Mouse (Mus musculus) spleen, postnatal 14 days (tissue): ENCODE data around the gene Nrsn2.
"Not testable (repeated sequence)": the region's sequence is repeated elsewhere in the genome, so short reads cannot be mapped to it uniquely, and the experiment has no call there.

Source experiments
- DNase-seq, 2 experiments: peaks; one replicate each; pipeline ENCODE4 v3.0.0; 2021 to 2022; ENCODE audit warnings: low spot score in 2 of 2

Gene Nrsn2

GRCm38 (mm10) chr2:152384191-152384590, 7.8 kb upstream of the Nrsn2 start:
- DNase-seq, result no peak

- DNase-seq, result no peak
Observed at GRCm38 (mm10) chr2:152375652-152376344, 640 bp downstream of the Nrsn2 start.

- DNase-seq, result no peak
Observed at GRCm38 (mm10) chr2:152373547-152373946, 2.9 kb downstream of the Nrsn2 start.

- DNase-seq, result no peak
Observed at GRCm38 (mm10) chr2:152372661-152373060, 3.8 kb downstream of the Nrsn2 start.

- no peak for DNase-seq
Observed at GRCm38 (mm10) chr2:152372104-152372503, 4.3 kb downstream of the Nrsn2 start.

- DNase-seq, result peak in 1 of 2 experiments; percentile 35
Observed at GRCm38 (mm10) chr2:152368532-152369140, 7.8 kb downstream of the Nrsn2 start.

- DNase-seq, result no peak
Observed at GRCm38 (mm10) chr2:152367917-152368316, 8.5 kb downstream of the Nrsn2 start.

GRCm38 (mm10) chr2:152363245-152364147, 12.9 kb downstream of the Nrsn2 start:
- DNase-seq, result peak; percentile 36 to 56

GRCm38 (mm10) chr2:152361193-152361592, 15.2 kb downstream of the Nrsn2 start:
- no peak for DNase-seq

GRCm38 (mm10) chr2:152360271-152360775, 16.1 kb downstream of the Nrsn2 start:
- peak in 1 of 2 experiments; percentile 12 for DNase-seq

GRCm38 (mm10) chr2:152359616-152360015, 16.8 kb downstream of the Nrsn2 start:
- no peak for DNase-seq

GRCm38 (mm10) chr2:152358977-152359376, 17.5 kb downstream of the Nrsn2 start:
- DNase-seq, result not testable (repeated sequence)

GRCm38 (mm10) chr2:152357254-152357653, 19.2 kb downstream of the Nrsn2 start:
- DNase-seq, result no peak

- no peak for DNase-seq
Observed at GRCm38 (mm10) chr2:152349842-152350540, 26.4 kb downstream of the Nrsn2 start.

- DNase-seq, result no peak
Observed at GRCm38 (mm10) chr2:152349205-152349604, 27.2 kb downstream of the Nrsn2 start.

- no peak for DNase-seq
Observed at GRCm38 (mm10) chr2:152347722-152348121, 28.7 kb downstream of the Nrsn2 start.

GRCm38 (mm10) chr2:152346776-152347465, 29.5 kb downstream of the Nrsn2 start:
- DNase-seq, result no peak

GRCm38 (mm10) chr2:152345393-152345792, 31.0 kb downstream of the Nrsn2 start:
- no peak for DNase-seq

- no peak for DNase-seq
Observed at GRCm38 (mm10) chr2:152344909-152345308, 31.5 kb downstream of the Nrsn2 start.

GRCm38 (mm10) chr2:152344361-152344760, 32.1 kb downstream of the Nrsn2 start:
- DNase-seq, result no peak
